In genomic region chr4:57568268-57569068, GRCm38 (mm10) we compare ENCODE assay signal across 8 mouse cellular contexts. TPM values are rescaled to one million over a fixed set of nuclear protein-coding genes. Genes with fewer than 3 reads are reported as not detected.
DNase-seq lines count a peak whose midpoint lies in the region; ATAC-seq and TF ChIP-seq lines count a peak whose summit lies in the region.
"Had no signal": no experiment of that assay in that cellular context is flagged by ENCODE, and none has a peak within 500 bp of the region (broad histone marks: within the 10 kb centered on the region; RNA-seq: fewer than 3 reads in every experiment).

No protein-coding gene starts in this region.

- no peak overlapping the region for H3K27ac ChIP-seq in testis, adult 2 months (ENCODE audit: control insufficient read depth, insufficient read depth, low read depth, low read length)
- H3K27ac ChIP-seq in forebrain, embryonic 15.5 days (replicated peaks), result peak overlapping the region; percentile 44; the same call in 1 of the 2 replicates
- H3K27ac ChIP-seq in liver, embryonic 11.5 days (ENCODE audit: low read depth, low read length), result no peak overlapping the region

- WGBS in forebrain, embryonic 15.5 days, result 50% methylated on average over 19 of the region's 19 CpGs
- 51% methylated on average over 19 of the region's 19 CpGs for WGBS in liver, embryonic 11.5 days

- ATAC-seq in forebrain, embryonic 15.5 days (replicated peaks), result no peak
- ATAC-seq in liver, embryonic 11.5 days (replicated peaks; ENCODE audit: low FRiP score), result no peak
- no peak for ATAC-seq in CD4-positive, CD25-positive, alpha-beta regulatory T cell, adult 4 months

- H3K9ac ChIP-seq in forebrain, embryonic 15.5 days (replicated peaks), result peak overlapping the region; percentile 61
- peak overlapping the region; percentile 37; the same call in 1 of the 2 replicates for H3K9ac ChIP-seq in liver, embryonic 11.5 days (ENCODE audit: low read depth, low read length)

- H3K4me2 ChIP-seq in forebrain, embryonic 15.5 days (replicated peaks), result peak overlapping the region; percentile 80
- H3K4me2 ChIP-seq in liver, embryonic 11.5 days, result peak overlapping the region; percentile 73

- no peak for TF ChIP-seq POLR2A in testis, adult 2 months (IDR thresholded peaks at IDR 0.05; ENCODE audit: control insufficient read depth, low read depth, low read length)

- DNase-seq in testis, postnatal 14 days (ENCODE audit: low spot score), result no peak
- no peak for DNase-seq in liver, embryonic 11.5 days (ENCODE audit: low spot score)
- no peak for DNase-seq in layer of hippocampus, postnatal 10 days (ENCODE audit: low spot score in 2 of 2)
- DNase-seq in thymus, adult 18-20 months, result no peak

- TF ChIP-seq CTCF in testis, adult 2 months (IDR thresholded peaks at IDR 0.05; ENCODE audit: control insufficient read depth, insufficient read depth, insufficient replicate concordance, low read depth, low read length), result no peak

- no peaks in the 10 kb centered on the region for H3K9me3 ChIP-seq in forebrain, embryonic 15.5 days
- H3K9me3 ChIP-seq in liver, embryonic 11.5 days (ENCODE audit: control insufficient read depth, low read length), result no peaks in the 10 kb centered on the region

- no peaks in the 10 kb centered on the region for H3K27me3 ChIP-seq in testis, adult 2 months (ENCODE audit: control insufficient read depth, insufficient read depth, low read length)
- H3K27me3 ChIP-seq in forebrain, embryonic 15.5 days, result 0 out of 2 replicates have a peak, but pooled peaks cover 7% of the 10 kb centered on the region
- peaks cover 18% of the 10 kb centered on the region for H3K27me3 ChIP-seq in liver, embryonic 11.5 days (replicated peaks; ENCODE audit: control insufficient read depth, insufficient read depth, low read length)

- H3K36me3 ChIP-seq in testis, adult 2 months (ENCODE audit: control insufficient read depth, insufficient read depth, low read length), result no peaks in the 10 kb centered on the region
- no peaks in the 10 kb centered on the region for H3K36me3 ChIP-seq in forebrain, embryonic 15.5 days
- H3K36me3 ChIP-seq in liver, embryonic 11.5 days (ENCODE audit: control insufficient read depth, insufficient read depth, low read length), result no peaks in the 10 kb centered on the region

- peaks cover 9% of the 10 kb centered on the region for H3K4me1 ChIP-seq in testis, adult 2 months (ENCODE audit: control insufficient read depth, insufficient read depth, low read length)
- peaks cover 6% of the 10 kb centered on the region for H3K4me1 ChIP-seq in forebrain, embryonic 15.5 days
- H3K4me1 ChIP-seq in liver, embryonic 11.5 days (replicated peaks; ENCODE audit: control insufficient read depth, insufficient read depth, low read length), result 0 out of 2 replicates have a peak, but pooled peaks cover 2% of the 10 kb centered on the region

- peak overlapping the region; percentile 68 for H3K4me3 ChIP-seq in testis, adult 2 months (ENCODE audit: control insufficient read depth, low read depth, low read length)
- H3K4me3 ChIP-seq in forebrain, embryonic 15.5 days, result peak overlapping the region; percentile 55
- H3K4me3 ChIP-seq in liver, embryonic 11.5 days (ENCODE audit: low read depth, low read length), result peak overlapping the region; percentile 48

RNA-seq across cellular contexts. Expression of gene Pakap, which starts 0.5 kb away (rescaled TPM):
- 0.96 and 2.1 TPM in 2 replicates for polyA plus RNA-seq in testis, adult 2 months (2012; rRNA removed)
- 5.8 and 6.2 TPM in 2 replicates for polyA plus RNA-seq in forebrain, embryonic 15.5 days (2015; fragmentation: Nextera tagmentation; extraction: Ambion mirVana)
- 4.1 and 5.1 TPM in 2 replicates for polyA plus RNA-seq in liver, embryonic 11.5 days (2014; fragmentation: Nextera tagmentation; extraction: Ambion mirVana)
- polyA plus RNA-seq in CD4-positive, CD25-positive, alpha-beta regulatory T cell, adult 4 months (2017; shearing (Covaris generic)), result 1 to 10 TPM; 2.3 to 3.7 TPM
- 10 to 100 TPM; 20.9 to 25.3 TPM for total RNA-seq in layer of hippocampus, postnatal 10 days (2021)
- total RNA-seq: common myeloid progenitor, adult 5-6 weeks had no signal
